Mouse (Mus musculus): ENCODE data around the gene Cfap100. TPM values are rescaled to one million over a fixed set of nuclear protein-coding genes. Genes with fewer than 3 reads are reported as not detected.

The Cfap100 gene
- polyA plus RNA-seq (2017; shearing (Covaris generic)) = not detected

DNA sequence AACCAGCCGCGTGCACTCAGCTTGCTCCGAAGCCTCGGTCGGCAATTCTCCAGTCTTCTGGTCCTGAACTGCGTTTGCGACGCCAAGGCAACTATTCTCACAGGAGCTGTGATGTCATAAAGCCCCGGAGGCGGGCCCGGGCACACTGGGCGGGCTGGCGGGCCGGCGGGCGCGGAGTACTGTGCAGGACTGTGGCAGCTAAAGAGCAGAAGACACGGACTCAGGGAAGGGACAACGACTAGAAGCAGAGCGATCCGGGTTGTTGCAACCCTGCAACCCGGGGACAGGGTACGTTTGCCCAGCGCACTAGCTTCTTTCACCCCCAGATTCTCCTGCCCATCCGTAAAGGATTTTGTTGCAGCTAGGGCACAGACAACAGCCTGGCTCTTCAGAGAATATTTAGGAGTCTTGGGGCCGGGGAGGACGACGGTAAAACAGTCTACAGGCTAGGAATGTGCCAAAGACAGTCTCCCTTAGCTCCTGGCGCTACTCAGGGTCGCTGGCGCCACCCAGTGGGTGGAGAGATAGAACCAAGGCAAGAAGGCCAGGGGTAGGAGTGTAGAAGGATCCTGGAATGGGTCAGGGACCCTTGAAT, at the start of gene Cfap100:
TSS of gene Cfap100 (minus strand) at position 418 of the 595 bp plus-strand sequence.

DNA sequence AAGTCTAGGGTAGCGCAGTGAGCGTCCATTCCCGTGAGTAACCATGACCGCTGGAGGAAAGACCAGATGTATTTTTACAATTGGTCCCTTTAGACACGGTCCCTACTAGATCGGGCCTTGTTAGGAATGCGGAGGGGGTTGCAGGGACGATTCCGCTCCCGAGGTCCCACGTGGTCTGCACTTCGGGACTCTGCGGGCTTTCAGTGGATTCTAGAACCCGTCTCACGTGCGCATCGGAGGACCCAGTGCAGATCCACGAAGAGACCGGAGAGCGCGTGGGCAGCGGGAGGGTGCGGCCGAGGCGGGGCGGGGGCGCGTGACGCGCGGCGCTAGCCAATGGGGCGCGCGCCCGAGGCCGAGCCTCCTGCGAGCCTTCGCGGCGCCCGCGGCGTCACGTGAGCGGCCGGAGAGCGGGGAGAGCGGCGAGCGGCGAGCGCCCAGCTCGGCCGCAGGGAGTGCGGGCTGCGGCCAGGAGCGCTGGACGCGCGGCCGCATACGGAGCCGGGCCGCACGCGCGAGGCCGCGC, 33.6 kb upstream of the Cfap100 start, which contains the start of gene Klf15:
TSS of gene Klf15 (plus strand) at position 396 of the 526 bp plus-strand sequence.

DNA sequence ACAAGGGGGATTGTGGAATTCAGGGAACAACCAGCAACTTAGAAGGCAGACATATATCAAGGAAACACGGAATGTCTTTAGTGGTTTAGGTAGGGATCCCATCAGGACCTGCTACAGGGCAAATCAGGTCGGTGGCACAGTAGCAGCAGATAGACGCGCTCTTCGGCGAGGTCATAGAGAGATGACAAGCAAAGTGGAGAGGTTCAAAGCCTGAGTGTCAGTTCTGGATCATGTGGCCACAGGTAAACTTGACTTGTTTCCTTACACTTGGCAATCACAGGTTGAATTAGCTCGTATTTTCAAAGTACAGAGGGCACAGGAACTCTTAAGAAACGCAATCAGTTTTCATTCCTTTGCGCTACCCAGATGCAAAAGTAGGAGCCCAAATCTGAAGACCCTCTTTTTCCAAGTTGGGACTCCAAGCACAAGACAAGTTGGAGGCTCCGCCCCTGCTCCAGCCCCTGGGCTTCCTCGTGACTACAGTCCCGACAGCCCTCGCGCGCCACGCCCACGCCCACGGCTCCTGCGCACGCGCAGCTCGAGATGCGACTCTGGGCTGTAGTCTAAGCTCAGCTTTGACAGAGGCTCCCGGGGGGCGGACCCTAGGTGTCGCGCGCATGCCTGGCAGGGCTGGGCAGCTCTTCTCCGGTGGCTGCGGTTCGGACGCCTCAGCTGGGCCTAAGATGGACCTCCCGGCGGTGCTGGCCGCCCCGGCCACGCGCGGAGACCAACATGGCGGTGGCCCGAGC, 59.4 kb downstream of the Cfap100 start, which contains the start of gene Zxdc:
TSS of gene Zxdc (plus strand) at position 517 of the 749 bp plus-strand sequence.

Other genes starting within 250 kb of the Cfap100 start
- not detected for gene V1ra8, start 226.0 kb downstream of the Cfap100 start, polyA plus RNA-seq (2017; shearing (Covaris generic))
- gene Vmn1r53, start 204.4 kb downstream of the Cfap100 start, polyA plus RNA-seq (2017; shearing (Covaris generic)) = not detected
- not detected for gene Vmn1r54, start 182.5 kb downstream of the Cfap100 start, polyA plus RNA-seq (2017; shearing (Covaris generic))
- not detected for gene BC048671, start 127.6 kb downstream of the Cfap100 start, polyA plus RNA-seq (2017; shearing (Covaris generic))
- gene Chst13, start 103.6 kb downstream of the Cfap100 start, polyA plus RNA-seq (2017; shearing (Covaris generic)) = not detected
- not detected for gene Uroc1, start 95.5 kb downstream of the Cfap100 start, polyA plus RNA-seq (2017; shearing (Covaris generic))
- 2.5 TPM for gene Zxdc, start 59.3 kb downstream of the Cfap100 start, polyA plus RNA-seq (2017; shearing (Covaris generic))
- gene Klf15, start 33.8 kb upstream of the Cfap100 start, polyA plus RNA-seq (2017; shearing (Covaris generic)) = not detected
- 1.2 TPM for gene Aldh1l1, start 57.6 kb upstream of the Cfap100 start, polyA plus RNA-seq (2017; shearing (Covaris generic))
- 14.0 TPM for gene Slc41a3, start 175.9 kb upstream of the Cfap100 start, polyA plus RNA-seq (2017; shearing (Covaris generic))

Data from activated CD4-positive, CD25-positive, alpha-beta regulatory T cell, adult 9 weeks (primary cell).